Mouse (Mus musculus) C2C12 (cell line): ENCODE data around the gene Lrrc10b.

ENCODE experiments used
- CEBPB ChIP-seq: IDR thresholded peaks from one replicate; pipeline ENCODE4 v1.6.1; 2011; ENCODE audit warnings: low read depth, mild to moderate bottlenecking, control low read depth, moderate library complexity
- CTCF ChIP-seq: IDR thresholded peaks from one replicate; pipeline ENCODE4 v1.5.1; 2011; ENCODE audit not compliant: control insufficient read depth, insufficient read depth, insufficient read length
- FOSL1 ChIP-seq: IDR thresholded peaks from one replicate; pipeline ENCODE4 v1.8.0; 2011; ENCODE audit warnings: mild to moderate bottlenecking, low read length; ENCODE audit not compliant: poor library complexity, insufficient read depth, severe bottlenecking
- MYOD1 ChIP-seq: IDR thresholded peaks from one replicate; pipeline ENCODE4 v1.6.1; 2011; ENCODE audit warnings: low read depth; ENCODE audit not compliant: control insufficient read depth, insufficient read length
- USF1 ChIP-seq: IDR thresholded peaks from one replicate; pipeline ENCODE4 v1.6.1; 2011; ENCODE audit warnings: low read depth, mild to moderate bottlenecking, control low read depth, moderate library complexity

GRCm38 (mm10) chr19:10436726-10437125 lies 20.5 kb downstream of the Lrrc10b start:
- TF ChIP-seq CTCF (no peak), CEBPB (no peak), FOSL1 (no peak), USF1 (no peak), MYOD1 (no peak)
